Mouse (Mus musculus) liver, embryonic 11.5 days (tissue): Measurements from ENCODE around the gene Tnfrsf1b. TPM values are rescaled to one million over a fixed set of nuclear protein-coding genes. Genes with fewer than 3 reads are reported as not detected.

ENCODE experiments used
- ATAC-seq: fragments of 200-750 bp; cut with Nextera tagmentation; replicated peaks from 2 replicates; pipeline ENCODE4 v1.8.0; 2017; ENCODE audit warnings: moderate number of reproducible peaks, mild to moderate bottlenecking, moderate TSS enrichment, moderate library complexity; ENCODE audit not compliant: low FRiP score
- DNase-seq: peaks from one replicate; pipeline ENCODE4 v3.0.0-alpha.2; 2017; ENCODE audit warnings: low spot score
- H3K27ac ChIP-seq: fragments of 300-500 bp; sonication (generic); 2 replicates; pipeline ENCODE4 v1.5.1; 2014; ENCODE audit warnings: mild to moderate bottlenecking, low read depth, low read length, control low read depth
- H3K27me3 ChIP-seq: fragments of 300-500 bp; sonication (generic); replicated peaks from 2 replicates; pipeline ENCODE4 v1.6.1; 2014; ENCODE audit warnings: low read length, mixed read lengths; ENCODE audit not compliant: control insufficient read depth, insufficient read depth
- H3K36me3 ChIP-seq: fragments of 300-500 bp; sonication (generic); 2 replicates; pipeline ENCODE4 v1.6.1; 2014; ENCODE audit warnings: mild to moderate bottlenecking, low read length, moderate library complexity, mixed read lengths; ENCODE audit not compliant: control insufficient read depth, insufficient read depth
- H3K4me1 ChIP-seq: fragments of 300-500 bp; sonication (generic); replicated peaks from 2 replicates; pipeline ENCODE4 v1.6.1; 2014; ENCODE audit warnings: low read length, mixed read lengths; ENCODE audit not compliant: control insufficient read depth, insufficient read depth
- H3K4me2 ChIP-seq: fragments of 300-500 bp; sonication (generic); 2 replicates; pipeline ENCODE4 v1.6.1; 2014; ENCODE audit warnings: mild to moderate bottlenecking, control low read depth, moderate library complexity
- H3K4me3 ChIP-seq: fragments of 300-500 bp; sonication (generic); 2 replicates; pipeline ENCODE4 v1.5.1; 2014; ENCODE audit warnings: low read depth, low read length, control low read depth
- H3K9ac ChIP-seq: fragments of 300-500 bp; sonication (generic); 2 replicates; pipeline ENCODE4 v1.6.1; 2014; ENCODE audit warnings: low read depth, low read length, control low read depth
- H3K9me3 ChIP-seq: fragments of 300-500 bp; sonication (generic); 2 replicates; pipeline ENCODE4 v1.6.1; 2016; ENCODE audit warnings: low read length, inconsistent platforms, mixed read lengths; ENCODE audit not compliant: control insufficient read depth
- WGBS: fragments of 180-500 bp; shearing (Covaris S2); extraction: QIAGEN DNeasy Blood & Tissue Kit; methylation state at CpG from one replicate; pipeline ENCODE4 v1.1.7; 2014; 5-methylcytosine and 5-hydroxymethylcytosine counted together
- polyA plus RNA-seq: library from polyadenylated mRNA; unstranded; fragments of >200 nt; fragmentation: Nextera tagmentation; extraction: Ambion mirVana; gene quantifications from 2 replicates; pipeline ENCODE4 v1.2.1, GENCODE M21; 2014

Tnfrsf1b gene
- polyA plus RNA-seq, 1 experiment from 2014 or later: 6.5 TPM

DNA sequence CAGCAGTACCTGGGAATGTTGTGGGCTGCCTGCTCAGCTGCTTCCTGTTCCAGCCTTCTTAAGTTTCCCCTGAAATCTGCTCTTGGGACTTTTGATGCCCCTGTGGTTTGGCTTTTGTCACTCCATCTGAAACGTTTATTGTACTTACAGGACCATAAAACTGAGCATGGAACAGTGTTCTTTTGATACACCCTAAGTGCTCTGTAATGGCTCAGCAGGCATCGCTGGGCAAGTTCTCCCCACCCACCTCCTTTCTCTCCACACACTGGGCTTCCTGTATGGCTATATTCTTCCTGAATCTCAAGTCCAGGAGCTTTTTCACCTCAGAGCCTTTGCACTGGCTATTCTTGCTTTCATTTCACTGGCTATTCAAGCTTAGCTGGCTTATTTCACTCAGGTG lies 18.1 kb upstream of the Tnfrsf1b start:
- H3K36me3 ChIP-seq: no peaks in the 10 kb centered on the region
- 28% methylated on average over 2 of the region's 2 CpGs for WGBS
- no peak overlapping the region for H3K9ac ChIP-seq
- ATAC-seq: no peak
- no peak overlapping the region for H3K4me3 ChIP-seq
- no peak overlapping the region for H3K27ac ChIP-seq
- H3K4me2 ChIP-seq: no peak overlapping the region
- no peaks in the 10 kb centered on the region for H3K27me3 ChIP-seq
- H3K9me3 ChIP-seq: no peaks in the 10 kb centered on the region
- no peak for DNase-seq
- no peaks in the 10 kb centered on the region for H3K4me1 ChIP-seq

DNA sequence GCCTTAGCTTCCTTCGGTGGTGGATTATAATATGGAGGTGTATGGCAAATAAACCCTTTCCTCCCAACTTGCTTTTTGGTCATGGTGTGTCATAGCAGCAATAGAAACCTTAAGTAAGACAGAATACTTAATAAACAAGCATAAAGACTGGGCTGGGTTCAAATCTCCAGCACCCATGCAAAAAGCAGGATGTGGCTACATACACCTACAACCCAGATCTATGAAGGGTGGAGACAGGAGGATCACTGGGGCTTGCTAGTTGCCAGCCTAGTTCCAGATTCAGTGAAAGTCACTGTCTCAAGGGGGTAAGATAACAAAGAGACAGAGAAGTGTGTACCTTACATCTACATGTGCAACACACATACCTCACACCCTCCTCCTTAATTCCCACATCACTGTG lies 16.9 kb upstream of the Tnfrsf1b start:
- no peak overlapping the region for H3K27ac ChIP-seq
- WGBS: 91% methylated on average over 1 of the region's 1 CpGs
- no peaks in the 10 kb centered on the region for H3K9me3 ChIP-seq
- no peaks in the 10 kb centered on the region for H3K36me3 ChIP-seq
- H3K27me3 ChIP-seq: no peaks in the 10 kb centered on the region
- H3K4me3 ChIP-seq: no peak overlapping the region
- H3K9ac ChIP-seq: no peak overlapping the region
- DNase-seq (no peak), ATAC-seq (no peak)
- H3K4me2 ChIP-seq: no peak overlapping the region
- H3K4me1 ChIP-seq: no peaks in the 10 kb centered on the region

DNA sequence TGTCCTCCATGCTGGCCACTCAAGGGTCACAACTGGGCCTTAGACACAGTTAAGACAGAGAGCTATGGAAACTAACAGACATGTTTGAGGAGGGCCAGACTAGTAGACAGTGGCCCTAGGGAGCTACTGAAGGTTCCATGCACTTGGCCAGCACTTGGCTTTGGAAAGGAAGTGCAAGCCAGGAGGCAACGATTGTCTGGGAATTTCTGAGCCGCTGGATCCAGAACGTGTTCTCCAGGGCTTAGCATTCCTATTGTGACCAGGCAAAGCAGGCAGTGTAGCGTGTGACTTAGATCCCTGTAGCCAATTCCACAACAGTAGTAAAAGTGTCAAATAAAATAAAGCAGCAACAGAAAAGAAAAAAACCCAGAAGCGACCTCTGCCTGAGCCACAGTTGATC lies 14.1 kb upstream of the Tnfrsf1b start:
- WGBS: 81% methylated on average over 5 of the region's 5 CpGs
- Histone ChIP-seq H3K4me1 (no peaks in the 10 kb centered on the region), H3K4me2 (no peak overlapping the region), H3K9ac (no peak overlapping the region), H3K4me3 (no peak overlapping the region), H3K27ac (no peak overlapping the region), H3K9me3 (no peaks in the 10 kb centered on the region), H3K36me3 (no peaks in the 10 kb centered on the region), H3K27me3 (no peaks in the 10 kb centered on the region)
- no peak for DNase-seq
- ATAC-seq: no peak

DNA sequence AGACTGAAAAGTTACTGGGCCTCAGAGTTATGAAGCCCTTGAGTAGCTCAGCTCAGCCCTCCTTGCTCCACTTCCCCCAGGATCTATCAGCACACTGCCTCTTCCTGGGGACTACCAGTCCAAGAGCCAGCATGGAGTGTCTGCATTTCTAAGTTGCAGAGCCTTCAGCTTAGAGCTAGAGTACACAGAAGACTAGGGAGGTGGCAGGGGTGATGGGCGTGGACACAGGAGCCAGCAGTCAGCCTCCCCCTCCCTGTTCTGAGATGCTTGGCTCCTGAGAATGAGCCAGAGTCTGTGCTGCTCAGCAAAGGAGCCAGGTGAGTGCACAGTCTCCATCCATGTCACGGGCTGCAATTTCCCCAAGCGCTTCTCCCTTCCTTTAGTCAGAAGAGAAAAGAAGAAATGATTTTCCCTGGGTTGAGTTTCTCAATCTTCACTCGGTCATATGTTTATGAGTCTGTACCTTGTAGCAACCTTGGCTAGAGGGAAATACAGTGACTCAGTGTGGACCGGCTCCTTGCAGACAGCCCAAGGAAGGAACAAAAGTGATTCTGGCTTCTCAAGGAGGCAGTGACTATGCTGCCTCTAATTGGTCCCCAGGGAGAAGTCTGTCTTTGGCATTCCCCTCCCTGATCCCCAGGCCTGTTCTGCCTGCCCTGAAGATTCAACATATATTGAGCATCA lies 11.2 kb upstream of the Tnfrsf1b start:
- no peak overlapping the region for H3K4me3 ChIP-seq
- no peak overlapping the region for H3K27ac ChIP-seq
- DNase-seq: no peak
- no peaks in the 10 kb centered on the region for H3K27me3 ChIP-seq
- no peaks in the 10 kb centered on the region for H3K36me3 ChIP-seq
- H3K4me1 ChIP-seq: no peaks in the 10 kb centered on the region
- H3K9ac ChIP-seq: no peak overlapping the region
- 60% methylated on average over 5 of the region's 5 CpGs for WGBS
- no peak for ATAC-seq
- no peaks in the 10 kb centered on the region for H3K9me3 ChIP-seq
- H3K4me2 ChIP-seq: no peak overlapping the region

DNA sequence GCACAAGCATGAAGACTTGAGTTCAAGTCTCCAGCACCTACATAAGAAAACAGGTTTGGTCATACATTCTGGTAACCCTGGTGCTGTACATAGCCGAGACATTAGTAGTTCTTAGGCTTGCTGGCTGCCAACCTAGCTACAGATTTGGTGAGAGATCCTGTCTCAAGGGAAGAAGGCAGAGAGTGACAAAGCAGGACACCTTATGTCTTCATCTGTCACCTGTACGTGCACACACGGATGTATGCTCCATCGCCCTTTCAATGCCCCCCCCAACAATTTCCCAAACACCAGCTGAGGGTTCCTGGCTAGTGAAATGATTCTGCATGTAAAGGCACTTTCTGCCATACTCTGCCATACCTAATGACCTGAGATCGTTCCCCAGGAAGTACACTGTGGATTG lies 9.5 kb upstream of the Tnfrsf1b start:
- WGBS: 78% methylated on average over 5 of the region's 5 CpGs
- Histone ChIP-seq H3K27me3 (no peaks in the 10 kb centered on the region), H3K27ac (no peak overlapping the region), H3K4me2 (no peak overlapping the region), H3K9ac (no peak overlapping the region), H3K4me1 (no peaks in the 10 kb centered on the region), H3K9me3 (no peaks in the 10 kb centered on the region), H3K4me3 (no peak overlapping the region), H3K36me3 (no peaks in the 10 kb centered on the region)
- DNase-seq: no peak
- no peak for ATAC-seq

DNA sequence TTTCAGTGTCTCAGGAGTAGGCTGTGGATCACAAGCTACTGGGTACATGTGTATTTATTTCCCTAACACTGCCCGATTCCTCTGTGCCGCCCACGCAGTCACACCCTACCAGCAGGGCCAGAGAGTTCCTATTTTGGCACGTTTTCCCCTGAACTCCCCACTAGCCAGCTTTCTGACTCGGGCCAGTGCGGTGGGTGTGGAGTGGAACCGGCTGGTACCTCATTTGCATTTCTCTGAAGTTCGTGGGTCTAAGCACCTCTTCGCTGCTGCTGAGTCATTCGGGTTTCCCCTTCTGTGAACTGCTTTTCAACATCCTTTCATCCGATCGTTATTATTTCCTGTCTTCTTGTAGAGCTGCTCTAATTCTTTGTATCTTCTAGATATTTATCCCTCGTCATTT lies 7.7 kb upstream of the Tnfrsf1b start:
- ATAC-seq: no peak
- no peak overlapping the region for H3K9ac ChIP-seq
- WGBS: 35% methylated on average over 13 of the region's 13 CpGs
- H3K36me3 ChIP-seq: no peaks in the 10 kb centered on the region
- no peaks in the 10 kb centered on the region for H3K27me3 ChIP-seq
- no peaks in the 10 kb centered on the region for H3K9me3 ChIP-seq
- H3K4me2 ChIP-seq: peak overlapping the region; percentile 17; the same call in 1 of the 2 replicates
- H3K27ac ChIP-seq: no peak overlapping the region
- no peaks in the 10 kb centered on the region for H3K4me1 ChIP-seq
- no peak overlapping the region for H3K4me3 ChIP-seq
- no peak for DNase-seq

DNA sequence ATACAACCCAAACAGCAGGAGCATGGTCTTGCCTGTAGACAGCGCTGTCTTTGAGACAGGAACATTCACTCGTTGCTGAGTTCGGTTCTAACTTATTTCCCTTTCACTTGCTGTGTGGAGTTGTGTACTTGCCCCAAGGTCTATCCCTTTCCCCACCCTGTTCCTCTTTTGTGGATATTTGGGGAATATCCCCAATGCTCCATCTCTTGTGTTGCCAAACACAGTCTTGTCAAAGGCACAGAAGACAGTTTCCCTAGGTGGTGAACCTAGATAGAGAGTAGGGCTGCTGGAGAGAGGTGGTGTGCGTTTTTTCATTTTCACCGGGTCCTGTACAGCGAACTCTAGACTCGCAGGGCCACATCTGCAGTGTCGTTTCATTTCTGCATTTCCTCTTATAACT lies 5.9 kb upstream of the Tnfrsf1b start:
- H3K36me3 ChIP-seq: no peaks in the 10 kb centered on the region
- H3K9me3 ChIP-seq: no peaks in the 10 kb centered on the region
- ATAC-seq: no peak
- peaks cover 2% of the 10 kb centered on the region; the same call in 1 of the 2 replicates for H3K27me3 ChIP-seq
- no peaks in the 10 kb centered on the region for H3K4me1 ChIP-seq
- no peak overlapping the region for H3K4me3 ChIP-seq
- H3K4me2 ChIP-seq: no peak overlapping the region
- 80% methylated on average over 8 of the region's 8 CpGs for WGBS
- H3K9ac ChIP-seq: no peak overlapping the region
- no peak overlapping the region for H3K27ac ChIP-seq
- DNase-seq: no peak

DNA sequence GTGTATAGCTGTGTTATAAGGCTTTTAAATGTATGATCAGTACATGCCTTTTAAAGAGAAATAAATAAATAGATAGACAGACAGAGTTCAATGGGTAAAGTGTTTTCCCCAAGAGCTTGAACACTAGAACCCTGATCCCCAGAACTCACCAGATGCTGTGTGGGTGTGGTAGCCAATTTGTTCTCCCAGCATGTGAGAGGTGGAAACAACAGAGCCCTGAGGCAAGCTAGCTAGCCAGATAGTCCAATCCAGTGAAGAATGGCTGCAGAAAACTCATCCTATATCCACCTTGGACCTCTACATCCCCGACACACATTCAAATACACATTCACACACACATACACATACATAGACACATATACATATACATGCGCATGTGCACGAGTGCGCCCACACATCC lies 4.9 kb upstream of the Tnfrsf1b start:
- H3K27me3 ChIP-seq: peaks cover 9% of the 10 kb centered on the region; the same call in 1 of the 2 replicates
- 86% methylated on average over 4 of the region's 4 CpGs for WGBS
- no peak overlapping the region for H3K27ac ChIP-seq
- DNase-seq (no peak), ATAC-seq (no peak)
- no peaks in the 10 kb centered on the region for H3K9me3 ChIP-seq
- 0 out of 2 replicates have a peak, but pooled peaks cover 2% of the 10 kb centered on the region for H3K4me1 ChIP-seq
- H3K36me3 ChIP-seq: no peaks in the 10 kb centered on the region
- H3K9ac ChIP-seq: no peak overlapping the region
- H3K4me3 ChIP-seq: no peak overlapping the region
- H3K4me2 ChIP-seq: no peak overlapping the region

DNA sequence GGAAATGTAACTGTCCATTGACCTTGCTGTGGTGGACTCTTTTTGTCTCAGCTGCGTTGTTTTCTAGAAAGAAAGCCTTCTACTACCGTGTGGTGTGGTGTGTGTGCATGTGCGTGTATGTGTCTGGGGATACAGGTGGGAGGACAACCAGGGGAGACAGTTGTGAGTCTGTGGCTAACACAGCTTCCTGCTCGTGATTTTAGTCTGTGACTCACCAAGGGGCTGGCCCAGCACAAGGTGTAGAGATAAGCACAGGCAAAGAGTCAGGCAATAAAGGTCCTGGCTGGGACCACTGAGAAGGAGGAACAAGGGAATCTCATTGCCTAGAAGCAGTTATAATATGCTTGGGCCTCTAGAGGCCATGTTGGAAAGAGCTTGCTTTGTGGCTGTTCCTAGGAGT lies 3.3 kb upstream of the Tnfrsf1b start:
- WGBS: 54% methylated on average over 4 of the region's 4 CpGs
- Histone ChIP-seq H3K9ac (no peak overlapping the region), H3K4me3 (no peak overlapping the region), H3K9me3 (no peaks in the 10 kb centered on the region), H3K4me1 (0 out of 2 replicates have a peak, but pooled peaks cover 5% of the 10 kb centered on the region), H3K4me2 (no peak overlapping the region), H3K36me3 (no peaks in the 10 kb centered on the region), H3K27me3 (peaks cover 18% of the 10 kb centered on the region), H3K27ac (no peak overlapping the region)
- ATAC-seq (no peak), DNase-seq (no peak)
